Mouse (Mus musculus) liver, embryonic 14.5 days (tissue): ENCODE data around the gene E430018J23Rik. TPM values are rescaled to one million over a fixed set of nuclear protein-coding genes. Genes with fewer than 3 reads are reported as not detected.
"Not testable (repeated sequence)": the region's sequence is repeated elsewhere in the genome, so short reads cannot be mapped to it uniquely, and the experiment has no call there.

ENCODE experiments used
- ATAC-seq: fragments of 200-750 bp; cut with Nextera tagmentation; 2 replicates; pipeline ENCODE4 v1.8.0; 2017; ENCODE audit warnings: moderate number of reproducible peaks, mild to moderate bottlenecking, moderate library complexity; ENCODE audit not compliant: insufficient read depth
- DNase-seq, 3 experiments: peaks; one replicate each; pipeline ENCODE4 v3.0.0-alpha.2; 2012 to 2013; ENCODE audit warnings: low read depth in 3 of 3, low spot score in 3 of 3
- H3K27ac ChIP-seq: fragments of 300-500 bp; sonication (generic); 2 replicates; pipeline ENCODE4 v1.5.1; 2014; ENCODE audit warnings: moderate library complexity, mild to moderate bottlenecking, control low read depth, inconsistent platforms
- H3K27me3 ChIP-seq: fragments of 300-500 bp; sonication (generic); 2 replicates; pipeline ENCODE4 v1.6.1; 2014; ENCODE audit warnings: mild to moderate bottlenecking, low read length, moderate library complexity; ENCODE audit not compliant: control insufficient read depth, insufficient read depth
- H3K36me3 ChIP-seq: fragments of 300-500 bp; sonication (generic); replicated peaks from 2 replicates; pipeline ENCODE4 v1.6.1; 2014; ENCODE audit warnings: low read depth; ENCODE audit not compliant: control insufficient read depth, insufficient read depth
- H3K4me1 ChIP-seq, 2 experiments: fragments of 200-500 bp in 1 of 2; fragments of 300-500 bp in 1 of 2; sonication (generic) in 1 of 2; replicated peaks; 2 replicates each; pipeline ENCODE4 v1.6.1; 2012 to 2014; ENCODE audit warnings: antibody characterized with exemption in 1 of 2, inconsistent platforms in 1 of 2, low read length in 1 of 2; ENCODE audit not compliant: control insufficient read depth in 2 of 2, insufficient read depth in 2 of 2
- H3K4me2 ChIP-seq: fragments of 300-500 bp; sonication (generic); 2 replicates; pipeline ENCODE4 v1.6.1; 2014; ENCODE audit warnings: low read depth, mild to moderate bottlenecking, control low read depth, moderate library complexity
- H3K4me3 ChIP-seq, 2 experiments: fragments of 200-500 bp in 1 of 2; fragments of 300-500 bp in 1 of 2; sonication (generic) in 1 of 2; 2 replicates each; pipeline ENCODE4 v1.5.1; 2012 to 2014; ENCODE audit warnings: low read depth in 2 of 2, low read length in 2 of 2, mild to moderate bottlenecking in 2 of 2, control low read depth in 1 of 2, inconsistent platforms in 1 of 2, moderate library complexity in 1 of 2; ENCODE audit not compliant: insufficient read depth in 1 of 2
- H3K9ac ChIP-seq: fragments of 300-500 bp; sonication (generic); replicated peaks from 2 replicates; pipeline ENCODE4 v1.6.1; 2014; ENCODE audit warnings: mild to moderate bottlenecking, control low read depth, moderate library complexity
- H3K9me3 ChIP-seq: fragments of 300-500 bp; sonication (generic); 2 replicates; pipeline ENCODE4 v1.6.1; 2016; ENCODE audit warnings: low read length, mixed read lengths; ENCODE audit not compliant: control insufficient read depth
- CTCF ChIP-seq: IDR thresholded peaks from 2 replicates; pipeline ENCODE4 v1.5.1; 2016; ENCODE audit warnings: antibody characterized with exemption, low read depth, control low read depth
- EP300 ChIP-seq: IDR thresholded peaks from 2 replicates; pipeline ENCODE4 v1.6.1; 2016; ENCODE audit warnings: antibody characterized with exemption, low read depth
- WGBS: fragments of 180-500 bp; shearing (Covaris S2); extraction: QIAGEN DNeasy Blood & Tissue Kit; methylation state at CpG from one replicate; pipeline ENCODE4 v1.1.7; 2014; ENCODE audit not compliant: insufficient replicate concordance; 5-methylcytosine and 5-hydroxymethylcytosine counted together
- polyA plus RNA-seq, 2 experiments: library from polyadenylated mRNA; depleted of rRNA in 1 of 2; stranded (reverse) in 1 of 2; unstranded in 1 of 2; fragments of >200 nt; fragmentation: Nextera tagmentation in 1 of 2; extraction: Ambion mirVana in 1 of 2; gene quantifications; 2 replicates each; pipeline versions ENCODE4 v1.2.1 to v1.2.3; 2012 to 2014

The E430018J23Rik gene
- polyA plus RNA-seq, 2 experiments = 1.3 TPM

GRCm38 (mm10) chr7:127364166-127364565, 29.3 kb downstream of the E430018J23Rik start:
- DNase-seq (no peak), ATAC-seq (no peak)
- no peaks in the 10 kb centered on the region for H3K4me1 ChIP-seq
- H3K9me3 ChIP-seq = no peaks in the 10 kb centered on the region
- 62% methylated on average over 4 of the region's 4 CpGs for WGBS
- no peak overlapping the region for H3K27ac ChIP-seq
- no peak overlapping the region for H3K4me3 ChIP-seq
- no peaks in the 10 kb centered on the region for H3K36me3 ChIP-seq
- H3K4me2 ChIP-seq = no peak overlapping the region
- peaks cover 3% of the 10 kb centered on the region; the same call in 1 of the 2 replicates for H3K27me3 ChIP-seq
- H3K9ac ChIP-seq = no peak overlapping the region
- TF ChIP-seq EP300 (no peak), CTCF (no peak)

GRCm38 (mm10) chr7:127363475-127363921, 29.9 kb downstream of the E430018J23Rik start:
- H3K4me1 ChIP-seq = no peaks in the 10 kb centered on the region
- DNase-seq (no peak), ATAC-seq (no peak)
- H3K9me3 ChIP-seq = no peaks in the 10 kb centered on the region
- no peak overlapping the region for H3K27ac ChIP-seq
- H3K9ac ChIP-seq = no peak overlapping the region
- H3K27me3 ChIP-seq = peaks cover 3% of the 10 kb centered on the region; the same call in 1 of the 2 replicates
- H3K4me2 ChIP-seq = peak overlapping the region; percentile 48
- TF ChIP-seq EP300 (no peak), CTCF (no peak)
- no peaks in the 10 kb centered on the region for H3K36me3 ChIP-seq
- H3K4me3 ChIP-seq = peak overlapping the region in 1 of 2 experiments; percentile 17; a peak in 1 of 4 replicates
- 12% methylated on average over 24 of the region's 24 CpGs for whole genome bisulfite sequencing

- DNase-seq = peak in 2 of 3 experiments; percentile 38 to 50
- ATAC-seq, H3K9me3 ChIP-seq, H3K36me3 ChIP-seq, H3K9ac ChIP-seq, H3K27ac ChIP-seq, H3K4me1 ChIP-seq, H3K27me3 ChIP-seq: not testable (repeated sequence)
- peak overlapping the region in 1 of 2 experiments; percentile 15; a peak in 1 of 4 replicates for H3K4me3 ChIP-seq
- WGBS = 22% methylated on average over 13 of the region's 13 CpGs
- H3K4me2 ChIP-seq = peak overlapping the region; percentile 27; the same call in 1 of the 2 replicates
- TF ChIP-seq CTCF = peak; percentile 76
These were observed 31.0 kb downstream of the E430018J23Rik start for GRCm38 (mm10) chr7:127362418-127362817.

GRCm38 (mm10) chr7:127361449-127361848, 32.0 kb downstream of the E430018J23Rik start:
- no peaks in the 10 kb centered on the region for H3K4me1 ChIP-seq
- no peaks in the 10 kb centered on the region for H3K9me3 ChIP-seq
- DNase-seq (no peak), ATAC-seq (peak; percentile 51; the same call in 1 of the 2 replicates)
- no peaks in the 10 kb centered on the region for H3K36me3 ChIP-seq
- H3K27ac ChIP-seq = no peak overlapping the region
- no peak overlapping the region for H3K4me2 ChIP-seq
- H3K27me3 ChIP-seq = peaks cover 3% of the 10 kb centered on the region; the same call in 1 of the 2 replicates
- 39% methylated on average over 13 of the region's 13 CpGs for WGBS
- no peak overlapping the region for H3K9ac ChIP-seq
- no peak overlapping the region for H3K4me3 ChIP-seq
- TF ChIP-seq CTCF (no peak), EP300 (no peak)

- H3K4me3 ChIP-seq = no peak overlapping the region
- H3K27me3 ChIP-seq = peaks cover 3% of the 10 kb centered on the region; the same call in 1 of the 2 replicates
- TF ChIP-seq EP300 = no peak
- no peak for TF ChIP-seq CTCF
- H3K9ac ChIP-seq = no peak overlapping the region
- H3K36me3 ChIP-seq = no peaks in the 10 kb centered on the region
- no peaks in the 10 kb centered on the region for H3K9me3 ChIP-seq
- H3K4me1 ChIP-seq = no peaks in the 10 kb centered on the region
- ATAC-seq (no peak), DNase-seq (no peak)
- H3K4me2 ChIP-seq = no peak overlapping the region
- WGBS = 54% methylated on average over 4 of the region's 4 CpGs
- no peak overlapping the region for H3K27ac ChIP-seq
These were observed 33.2 kb downstream of the E430018J23Rik start for GRCm38 (mm10) chr7:127360265-127360664.
